Mouse (Mus musculus) limb, embryonic 14.5 days (tissue): ENCODE measurements around the gene Tmc1. TPM values are rescaled to one million over a fixed set of nuclear protein-coding genes. Genes with fewer than 3 reads are reported as not detected.

Experiments used
- ATAC-seq: fragments of 200-750 bp; cut with Nextera tagmentation; 2 replicates; pipeline ENCODE4 v1.8.0; 2017; ENCODE audit warnings: low read depth, moderate number of reproducible peaks, moderate TSS enrichment; ENCODE audit not compliant: low FRiP score
- DNase-seq: peaks from one replicate; pipeline ENCODE4 v3.0.0-alpha.2; 2015; ENCODE audit warnings: low spot score
- H3K27ac ChIP-seq: fragments of 300-500 bp; sonication (generic); replicated peaks from 2 replicates; pipeline ENCODE4 v1.5.1; 2014; ENCODE audit warnings: low read depth, mild to moderate bottlenecking, low read length, moderate library complexity, mixed read lengths
- H3K27me3 ChIP-seq: fragments of 300-500 bp; sonication (generic); 2 replicates; pipeline ENCODE4 v1.6.1; 2014; ENCODE audit warnings: low read length, mixed read lengths; ENCODE audit not compliant: control insufficient read depth, insufficient read depth
- H3K36me3 ChIP-seq: fragments of 300-500 bp; sonication (generic); 2 replicates; pipeline ENCODE4 v1.6.1; 2014; ENCODE audit warnings: mild to moderate bottlenecking, low read length, moderate library complexity, mixed read lengths; ENCODE audit not compliant: control insufficient read depth, insufficient read depth
- H3K4me1 ChIP-seq: fragments of 300-500 bp; sonication (generic); 2 replicates; pipeline ENCODE4 v1.6.1; 2014; ENCODE audit warnings: antibody characterized with exemption, low read length, mixed read lengths; ENCODE audit not compliant: control insufficient read depth, insufficient read depth
- H3K4me2 ChIP-seq: fragments of 300-500 bp; sonication (generic); replicated peaks from 2 replicates; pipeline ENCODE4 v1.6.1; 2014; ENCODE audit warnings: low read depth, mild to moderate bottlenecking, low read length, moderate library complexity; ENCODE audit not compliant: severe bottlenecking
- H3K4me3 ChIP-seq: fragments of 300-500 bp; sonication (generic); replicated peaks from 2 replicates; pipeline ENCODE4 v1.5.1; 2014; ENCODE audit warnings: low read length
- H3K9ac ChIP-seq: fragments of 300-500 bp; sonication (generic); 2 replicates; pipeline ENCODE4 v1.6.1; 2014; ENCODE audit warnings: mild to moderate bottlenecking, low read depth, low read length, moderate library complexity; ENCODE audit not compliant: severe bottlenecking
- H3K9me3 ChIP-seq: fragments of 300-500 bp; sonication (generic); 2 replicates; pipeline ENCODE4 v1.6.1; 2016; ENCODE audit warnings: low read length; ENCODE audit not compliant: control insufficient read depth
- POLR2A ChIP-seq: fragments of 200-500 bp; IDR thresholded peaks from 2 replicates; pipeline ENCODE4 v1.8.0; 2012; ENCODE audit warnings: inconsistent platforms, mild to moderate bottlenecking, moderate library complexity, borderline replicate concordance; ENCODE audit not compliant: insufficient read depth, insufficient read length; ENCODE audit errors: extremely low read depth
- WGBS: fragments of 180-500 bp; shearing (Covaris S2); extraction: QIAGEN DNeasy Blood & Tissue Kit; methylation state at CpG from one replicate; pipeline ENCODE4 v1.1.7; 2014; 5-methylcytosine and 5-hydroxymethylcytosine counted together
- polyA plus RNA-seq, 2 experiments: library from polyadenylated mRNA; depleted of rRNA in 1 of 2; stranded (reverse) in 1 of 2; unstranded in 1 of 2; fragments of >200 nt; fragmentation: Nextera tagmentation in 1 of 2; extraction: Ambion mirVana in 1 of 2; gene quantifications; 2 replicates each; pipeline versions ENCODE4 v1.2.1 to v1.2.3; 2012 to 2014

Gene Tmc1
- 0.16 and 0.29 TPM in 2 replicates for polyA plus RNA-seq (2012; rRNA removed)
- polyA plus RNA-seq (2014; fragmentation: Nextera tagmentation; extraction: Ambion mirVana) = 0.06 and 0.07 TPM in 2 replicates

DNA sequence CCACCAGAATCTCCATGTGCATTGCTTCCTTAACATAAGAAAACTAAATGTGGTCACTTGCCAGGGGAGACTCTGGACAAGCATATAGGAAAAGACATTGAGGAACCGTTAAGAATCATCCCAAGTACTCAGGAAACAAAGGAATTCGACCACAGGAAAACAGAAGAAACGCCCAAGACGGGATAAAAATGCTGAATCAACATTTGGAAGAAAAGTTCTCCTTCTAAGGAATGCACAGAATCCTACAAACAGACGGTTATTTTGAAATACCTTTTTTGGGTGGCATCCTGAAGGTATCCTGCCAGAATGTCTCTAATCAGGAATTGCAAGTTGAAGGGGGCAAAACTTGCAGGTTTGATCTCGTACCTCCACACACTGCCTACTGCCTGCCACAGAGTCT lies at the start of gene Tmc1:
Tmc1 (minus strand) TSS at position 329 of the 400 bp plus-strand sequence.
- no peak for ATAC-seq
- Histone ChIP-seq H3K27ac (no peak within 1 kb of the TSS), H3K4me1 (no peaks in the 10 kb centered on the region), H3K27me3 (no peaks in the 10 kb centered on the region), H3K9me3 (peaks cover 4% of the 10 kb centered on the region; the same call in 1 of the 2 replicates), H3K36me3 (no peaks in the 10 kb centered on the region), H3K4me2 (no peak within 1 kb of the TSS), H3K4me3 (no peak within 1 kb of the TSS), H3K9ac (no peak within 1 kb of the TSS)
- DNase-seq = no peak
- WGBS = 83% methylated on average over 6 of the region's 6 CpGs
- TF ChIP-seq POLR2A = no peak

DNA sequence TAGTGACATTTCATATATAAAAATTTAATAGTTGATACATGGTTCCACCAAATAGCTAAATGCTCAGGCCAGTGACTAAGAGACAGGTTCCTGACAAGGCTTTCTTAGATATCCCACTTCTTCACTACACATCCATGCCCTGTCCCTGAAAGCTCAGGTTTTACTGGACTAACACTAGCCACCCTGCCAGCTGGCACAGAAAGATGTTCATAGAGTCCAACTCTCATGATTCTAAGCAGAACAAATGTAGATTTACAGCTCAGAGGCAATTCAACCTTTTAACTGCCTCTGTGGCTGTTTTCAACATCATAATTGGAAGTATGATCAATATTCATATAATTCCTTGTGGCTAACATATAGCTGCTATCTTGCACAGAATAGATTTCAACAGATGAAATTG lies 47.5 kb upstream of the Tmc1 start:
- Histone ChIP-seq H3K27ac (no peak overlapping the region), H3K4me1 (no peaks in the 10 kb centered on the region), H3K4me3 (no peak overlapping the region), H3K4me2 (no peak overlapping the region), H3K9me3 (no peaks in the 10 kb centered on the region), H3K36me3 (no peaks in the 10 kb centered on the region), H3K9ac (no peak overlapping the region), H3K27me3 (no peaks in the 10 kb centered on the region)
- ATAC-seq = no peak
- no peak for TF ChIP-seq POLR2A
- no peak for DNase-seq

DNA sequence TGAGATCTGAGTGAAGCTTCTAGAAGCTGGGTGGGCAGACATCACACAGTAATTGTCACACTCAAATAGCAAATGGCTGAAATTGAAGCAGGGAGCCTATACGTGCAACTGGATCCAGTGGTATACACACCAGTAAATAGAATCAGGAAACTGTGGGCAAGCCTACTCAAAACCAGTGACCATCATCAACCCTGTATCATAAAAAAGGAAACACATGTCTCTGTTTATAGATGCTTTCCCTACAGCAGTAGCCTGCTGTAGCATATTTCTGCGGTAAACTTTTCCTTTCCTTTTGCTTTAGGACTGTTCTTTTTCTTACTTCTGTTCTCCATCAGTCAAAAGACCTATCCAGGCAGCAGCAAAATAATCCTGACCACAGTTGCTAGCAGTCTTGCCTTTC lies 25.2 kb upstream of the Tmc1 start:
- H3K27ac ChIP-seq = no peak overlapping the region
- H3K9ac ChIP-seq = no peak overlapping the region
- ATAC-seq (no peak), DNase-seq (no peak)
- H3K4me1 ChIP-seq = no peaks in the 10 kb centered on the region
- no peaks in the 10 kb centered on the region for H3K36me3 ChIP-seq
- H3K9me3 ChIP-seq = no peaks in the 10 kb centered on the region
- no peak for TF ChIP-seq POLR2A
- no peak overlapping the region for H3K4me2 ChIP-seq
- no peaks in the 10 kb centered on the region for H3K27me3 ChIP-seq
- H3K4me3 ChIP-seq = no peak overlapping the region
- 92% methylated on average over 2 of the region's 2 CpGs for WGBS

DNA sequence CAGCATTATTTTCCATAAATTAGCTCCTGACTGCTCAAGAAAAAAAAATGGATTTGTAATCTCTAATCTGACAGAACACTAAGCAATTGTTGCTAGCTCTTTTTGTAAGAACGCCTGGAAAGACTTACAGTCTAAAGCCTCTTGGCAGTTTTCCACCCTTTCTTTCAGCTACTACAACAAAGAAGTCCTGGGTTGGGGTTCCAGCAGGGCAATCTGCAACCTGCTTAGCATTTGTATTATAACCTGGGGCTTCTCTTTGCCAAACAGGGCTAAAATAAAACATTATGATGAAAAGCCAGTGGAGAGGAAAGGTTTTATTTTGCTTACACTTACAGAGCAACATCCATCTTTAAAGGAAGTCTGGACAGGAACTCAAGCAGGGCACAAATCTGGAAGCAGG lies 24.1 kb upstream of the Tmc1 start:
- TF ChIP-seq POLR2A = no peak

DNA sequence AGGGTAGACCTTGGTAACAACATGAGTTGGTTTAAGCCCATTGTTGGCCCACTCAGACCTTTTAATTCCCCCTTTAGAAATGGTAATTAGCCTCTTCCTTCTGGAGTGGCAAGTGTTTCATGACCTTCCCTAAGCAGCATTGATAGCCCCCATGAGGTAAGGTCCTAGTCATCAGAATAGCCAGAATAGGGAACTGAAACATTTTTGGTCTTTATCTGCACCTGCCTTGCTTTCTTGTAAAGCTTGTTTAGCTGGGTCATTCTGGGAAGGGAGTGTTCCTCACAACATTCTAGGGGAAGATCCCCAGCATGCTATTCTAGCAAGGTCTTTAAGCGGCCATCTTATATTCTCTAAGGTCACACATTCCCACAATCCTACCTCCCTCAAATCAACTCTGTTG lies 17.9 kb upstream of the Tmc1 start:
- no peak overlapping the region for H3K9ac ChIP-seq
- no peaks in the 10 kb centered on the region for H3K9me3 ChIP-seq
- H3K27me3 ChIP-seq = no peaks in the 10 kb centered on the region
- H3K4me2 ChIP-seq = no peak overlapping the region
- WGBS = 93% methylated on average over 1 of the region's 1 CpGs
- H3K27ac ChIP-seq = no peak overlapping the region
- no peak overlapping the region for H3K4me3 ChIP-seq
- H3K36me3 ChIP-seq = no peaks in the 10 kb centered on the region
- TF ChIP-seq POLR2A = no peak
- H3K4me1 ChIP-seq = no peaks in the 10 kb centered on the region
- DNase-seq (no peak), ATAC-seq (no peak)

More for the DNA sequence above, 24.1 kb upstream of the Tmc1 start:
- WGBS = 15% methylated on average over 1 of the region's 1 CpGs
- Histone ChIP-seq H3K4me1 (no peaks in the 10 kb centered on the region), H3K27me3 (no peaks in the 10 kb centered on the region), H3K4me2 (no peak overlapping the region), H3K9me3 (no peaks in the 10 kb centered on the region), H3K36me3 (no peaks in the 10 kb centered on the region), H3K27ac (no peak overlapping the region), H3K9ac (no peak overlapping the region), H3K4me3 (no peak overlapping the region)
- ATAC-seq = no peak
- peak; percentile 60 for DNase-seq

DNA sequence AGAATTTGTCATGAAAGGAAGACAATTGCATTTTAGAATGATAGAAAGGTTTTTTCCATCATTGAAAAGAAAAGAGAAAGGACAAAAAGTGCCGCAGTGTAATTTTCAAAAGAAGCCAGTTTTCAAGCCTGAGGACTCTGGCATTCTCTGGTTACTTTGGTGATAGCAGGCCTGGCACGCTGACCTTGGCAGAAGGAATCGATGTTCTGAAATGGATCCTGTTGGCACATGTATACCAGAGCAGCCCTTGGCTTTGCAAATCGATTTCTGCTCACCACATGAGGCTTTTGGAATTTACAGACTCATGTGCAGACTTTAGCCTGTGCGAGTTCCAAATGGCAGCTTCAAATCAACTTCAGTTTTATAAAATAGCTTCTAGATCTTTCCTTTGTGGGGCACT lies 813 bp upstream of the Tmc1 start:
- H3K27ac ChIP-seq = no peak overlapping the region
- H3K4me3 ChIP-seq = no peak overlapping the region
- no peak for ATAC-seq
- H3K4me1 ChIP-seq = no peaks in the 10 kb centered on the region
- no peak for DNase-seq
- H3K9me3 ChIP-seq = peaks cover 4% of the 10 kb centered on the region; the same call in 1 of the 2 replicates
- no peaks in the 10 kb centered on the region for H3K27me3 ChIP-seq
- H3K36me3 ChIP-seq = no peaks in the 10 kb centered on the region
- no peak overlapping the region for H3K4me2 ChIP-seq
- WGBS = 78% methylated on average over 5 of the region's 5 CpGs
- H3K9ac ChIP-seq = no peak overlapping the region
- TF ChIP-seq POLR2A = no peak
